Mouse (Mus musculus): ENCODE data around the gene Tex45. TPM values are rescaled to one million over a fixed set of nuclear protein-coding genes. Genes with fewer than 3 reads are reported as not detected.

The Tex45 gene
- not detected for polyA plus RNA-seq (2017; shearing (Covaris generic))

- ATAC-seq: no peak
Measured at GRCm38 (mm10) chr8:3470562-3470961, at the start of gene Tex45. Gene Tex45 (plus strand): TSS chr8:3470862.

GRCm38 (mm10) chr8:3421507-3421906 is 49.2 kb upstream of the Tex45 start:
- ATAC-seq: no peak

GRCm38 (mm10) chr8:3425217-3425616 is 45.4 kb upstream of the Tex45 start:
- no peak for ATAC-seq

DNA sequence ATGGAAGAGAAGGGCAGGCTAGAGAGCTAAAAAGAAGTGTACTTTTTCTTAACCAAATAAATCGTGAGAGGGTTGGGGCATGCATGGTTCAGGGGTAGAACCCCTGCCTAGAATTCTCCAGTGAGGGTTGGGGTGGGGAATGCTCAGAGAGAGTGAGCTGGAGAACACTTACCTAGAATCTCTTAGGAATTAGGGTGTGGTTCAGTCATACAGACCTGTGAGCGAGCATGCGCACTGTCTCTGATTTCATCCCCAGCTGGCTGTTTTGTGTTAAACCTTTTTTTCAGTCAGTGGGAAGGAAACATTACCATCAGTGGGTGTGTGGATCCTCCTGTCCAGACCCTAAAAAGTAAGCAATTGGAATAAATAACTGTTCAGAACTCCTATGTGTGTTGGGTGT is 44.5 kb upstream of the Tex45 start:
- no peak for ATAC-seq

GRCm38 (mm10) chr8:3428426-3428825 is 42.2 kb upstream of the Tex45 start:
- no peak for ATAC-seq

- no peak for ATAC-seq
Measured at GRCm38 (mm10) chr8:3429966-3430365, 40.7 kb upstream of the Tex45 start.

- no peak for ATAC-seq
Measured at GRCm38 (mm10) chr8:3431113-3431512, 39.5 kb upstream of the Tex45 start.

GRCm38 (mm10) chr8:3436492-3436891 is 34.2 kb upstream of the Tex45 start:
- no peak for ATAC-seq

DNA sequence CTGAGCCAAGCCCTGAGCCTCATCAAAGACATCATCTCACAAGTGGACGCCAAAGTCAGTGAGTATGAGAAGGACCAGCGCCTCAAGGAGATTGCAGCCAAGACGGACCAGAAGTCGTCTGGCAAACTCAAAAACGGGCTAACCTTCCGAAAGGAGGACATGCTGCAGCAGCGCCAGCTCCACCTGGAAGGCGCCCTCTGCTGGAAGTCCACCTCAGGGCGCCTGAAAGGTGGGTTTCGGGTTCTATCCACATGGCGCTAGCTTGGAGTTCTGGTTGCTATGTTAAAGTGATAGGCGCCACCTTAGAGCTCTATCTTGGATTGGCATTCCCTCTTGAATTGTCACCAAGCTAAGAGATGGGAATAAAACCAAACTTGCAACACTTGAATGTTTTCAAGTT is 31.2 kb upstream of the Tex45 start:
- no peak for ATAC-seq

DNA sequence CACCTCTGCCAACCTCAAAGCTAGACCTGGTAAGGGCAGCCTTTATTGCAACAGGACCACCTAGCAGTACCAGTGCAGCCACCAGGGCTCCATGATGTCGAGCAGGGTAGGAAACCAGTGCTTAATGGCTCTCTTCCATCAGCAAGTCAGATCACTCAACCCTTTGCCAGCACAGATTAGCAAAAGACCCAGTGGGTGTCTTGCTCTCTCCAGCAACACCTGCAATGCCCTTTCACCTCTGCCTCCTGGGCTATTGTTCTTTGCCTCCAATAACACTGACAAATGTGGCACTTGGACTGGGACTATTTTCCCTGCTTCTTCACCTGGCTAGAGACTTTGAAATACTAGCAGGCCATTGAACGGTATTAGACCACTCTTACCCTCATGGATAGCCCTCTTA is 21.4 kb upstream of the Tex45 start:
- no peak for ATAC-seq

- ATAC-seq: peak; percentile 68
Measured at GRCm38 (mm10) chr8:3450670-3451069, 20.0 kb upstream of the Tex45 start.

DNA sequence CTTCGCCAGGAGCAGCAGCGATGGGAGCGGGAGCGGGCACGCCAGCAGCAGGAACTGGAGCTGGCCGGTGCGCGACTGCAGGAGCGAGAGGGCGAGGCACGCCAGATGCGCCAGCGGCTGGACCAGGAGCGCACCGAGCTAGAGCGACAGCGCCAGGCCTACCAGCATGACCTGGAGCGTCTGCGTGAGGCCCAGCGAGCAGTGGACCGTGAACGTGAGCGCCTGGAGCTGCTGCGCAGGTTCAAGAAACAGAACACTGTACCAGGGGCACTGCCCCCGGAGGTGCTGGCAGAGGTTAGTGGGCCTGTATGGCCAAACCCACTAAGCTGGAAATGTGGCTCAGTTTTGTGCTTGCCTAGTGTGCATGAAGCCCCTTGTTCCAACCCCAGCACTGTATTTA is 18.7 kb upstream of the Tex45 start:
- ATAC-seq: no peak

GRCm38 (mm10) chr8:3463248-3463647 is 7.4 kb upstream of the Tex45 start:
- no peak for ATAC-seq

DNA sequence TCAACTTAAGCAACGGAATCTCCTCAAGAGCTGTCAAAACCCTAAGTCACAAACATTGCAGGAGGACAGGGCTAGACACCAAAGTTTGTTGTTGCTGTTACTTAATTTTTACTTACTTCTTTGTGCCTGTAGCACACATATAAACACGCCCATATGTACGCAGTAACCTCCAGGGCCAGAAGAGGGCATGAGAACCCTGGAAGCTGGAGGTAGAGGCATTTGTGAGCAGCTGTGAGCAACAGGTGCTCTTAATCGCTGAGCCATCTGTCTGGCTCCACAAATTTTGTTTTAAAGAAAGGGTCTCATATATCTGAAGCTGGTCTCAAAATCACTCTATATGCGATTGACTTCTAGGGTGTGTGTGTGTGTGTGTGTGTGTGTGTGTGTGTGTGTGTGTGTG is 6.4 kb upstream of the Tex45 start:
- no peak for ATAC-seq

DNA sequence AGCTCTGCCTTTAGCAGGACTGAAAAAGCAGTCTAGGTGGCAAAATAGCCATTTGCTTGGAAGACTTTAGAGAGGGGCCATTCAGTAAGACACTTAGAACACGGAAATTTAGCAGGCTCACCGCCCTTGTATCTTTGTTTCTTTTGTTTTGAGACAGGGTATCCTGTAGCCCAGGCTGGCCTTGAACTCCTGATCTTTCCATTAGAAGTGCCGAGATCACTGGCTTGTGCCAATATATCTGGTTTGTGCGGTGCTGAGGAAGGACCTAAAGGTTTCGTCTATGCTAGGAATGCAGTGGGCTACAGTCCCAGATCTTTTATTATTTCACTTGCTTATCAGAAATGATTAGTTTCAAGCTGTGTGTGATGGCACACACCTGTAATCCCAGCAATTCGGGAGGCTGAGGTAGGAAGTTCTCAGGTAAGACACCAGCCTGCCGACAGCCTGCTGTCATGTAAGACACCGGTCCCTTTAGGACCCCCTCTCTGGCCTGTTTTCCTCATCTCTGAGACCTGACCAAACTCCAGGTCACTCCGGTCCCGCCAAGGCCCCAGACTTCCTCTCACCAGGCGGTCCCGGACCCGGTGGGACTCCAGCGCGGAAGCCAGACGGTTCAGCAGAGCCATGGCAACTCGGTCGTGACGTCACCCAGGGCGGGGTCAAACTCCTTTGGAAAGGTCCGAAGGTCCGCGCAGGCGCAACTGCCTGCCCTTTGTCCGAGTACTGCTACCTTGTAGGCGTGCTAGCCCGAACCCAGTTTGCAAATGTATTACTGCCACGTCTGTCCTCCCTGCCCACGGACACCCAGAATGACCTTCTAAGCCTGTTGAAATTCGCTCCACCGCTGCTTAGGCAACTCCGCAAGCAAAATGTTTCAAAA is 3.4 kb upstream of the Tex45 start, which contains the start of gene Pex11g:
Pex11g (minus strand) TSS at position 675 of the 880 bp plus-strand sequence.
- peak; percentile 87 for ATAC-seq

GRCm38 (mm10) chr8:3467886-3468545 is 2.6 kb upstream of the Tex45 start:
- ATAC-seq: no peak

GRCm38 (mm10) chr8:3468838-3469237 is 1.8 kb upstream of the Tex45 start:
- ATAC-seq: no peak

DNA sequence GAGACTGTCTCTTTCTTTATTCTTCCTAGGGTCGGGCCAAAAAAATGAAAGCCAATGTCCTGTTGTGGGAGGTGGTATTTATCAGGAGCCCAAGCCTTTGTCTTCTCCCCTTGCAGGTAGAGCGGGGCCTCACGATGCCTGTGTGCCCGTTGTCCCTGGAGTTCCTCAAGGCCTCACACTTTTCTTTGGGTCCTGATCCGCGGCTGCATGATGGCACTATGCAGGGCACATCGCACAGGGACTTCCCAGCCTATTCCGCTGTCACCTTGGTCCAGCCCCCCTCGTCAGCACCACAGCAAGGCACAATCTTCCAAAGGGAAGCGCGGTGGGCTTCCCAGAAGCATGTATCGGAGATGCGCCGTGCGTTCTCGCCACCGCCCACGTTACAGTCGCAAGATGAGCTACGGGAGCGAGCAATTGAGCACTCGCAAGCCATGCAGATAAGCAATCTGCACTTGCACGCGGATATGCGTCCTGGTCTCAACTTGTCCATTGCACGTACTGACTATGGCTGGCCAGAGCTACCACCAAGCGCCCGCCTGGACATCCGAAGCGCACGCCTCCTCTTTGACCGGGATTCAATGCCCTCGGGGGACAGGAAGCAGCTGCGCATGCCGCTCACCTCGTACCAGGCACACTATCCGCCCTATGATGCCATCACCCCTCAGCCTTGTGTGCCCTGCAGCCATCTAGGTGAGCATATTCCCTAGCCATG is 5.2 kb downstream of the Tex45 start:
- peak; percentile 41 for ATAC-seq

DNA sequence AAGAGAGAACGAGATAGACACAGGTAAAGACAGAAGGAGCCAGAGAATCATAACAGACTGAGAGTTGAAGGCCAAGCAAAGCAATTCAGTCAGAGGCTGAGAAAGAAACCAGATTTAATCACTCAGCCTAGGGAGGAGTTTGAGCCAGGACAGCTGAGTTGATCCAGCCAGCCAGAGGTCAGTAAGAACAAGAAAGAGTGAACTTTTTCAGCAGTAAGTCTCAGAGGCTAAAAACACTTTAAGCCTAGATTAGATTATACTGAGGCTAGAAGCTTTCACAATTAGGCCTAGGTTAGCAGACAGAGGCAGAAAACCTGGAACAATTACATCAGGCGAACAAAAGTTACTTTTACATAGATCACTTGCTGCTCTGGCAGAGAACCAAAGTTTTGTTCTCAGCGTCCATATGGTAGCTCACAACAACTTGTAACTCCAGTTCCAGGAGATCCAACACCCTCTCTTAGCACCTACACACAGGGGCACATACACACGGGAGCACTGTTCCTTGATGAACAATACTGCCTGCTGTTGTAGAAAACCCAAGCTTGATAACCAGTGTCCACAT is 9.6 kb downstream of the Tex45 start:
- no peak for ATAC-seq

DNA sequence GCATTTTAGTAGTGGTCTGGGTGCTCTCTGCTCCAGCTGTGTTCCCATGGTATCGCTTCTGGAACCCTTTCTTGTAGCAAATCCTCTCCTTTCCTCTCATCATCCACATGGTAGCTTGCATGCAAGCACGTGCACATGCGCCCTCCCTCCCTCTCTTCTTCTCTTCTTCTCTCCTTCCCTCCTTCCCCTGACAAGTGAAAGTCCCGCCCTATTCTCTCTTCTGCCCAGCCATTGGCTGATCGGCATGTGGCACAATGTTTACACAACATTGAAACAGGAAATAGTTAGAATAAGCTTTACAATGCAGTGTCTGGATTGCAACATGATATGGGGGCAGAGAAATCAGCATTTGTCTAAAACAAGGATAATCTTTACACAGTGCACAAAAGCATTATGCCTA is 10.9 kb downstream of the Tex45 start:
- ATAC-seq: no peak

DNA sequence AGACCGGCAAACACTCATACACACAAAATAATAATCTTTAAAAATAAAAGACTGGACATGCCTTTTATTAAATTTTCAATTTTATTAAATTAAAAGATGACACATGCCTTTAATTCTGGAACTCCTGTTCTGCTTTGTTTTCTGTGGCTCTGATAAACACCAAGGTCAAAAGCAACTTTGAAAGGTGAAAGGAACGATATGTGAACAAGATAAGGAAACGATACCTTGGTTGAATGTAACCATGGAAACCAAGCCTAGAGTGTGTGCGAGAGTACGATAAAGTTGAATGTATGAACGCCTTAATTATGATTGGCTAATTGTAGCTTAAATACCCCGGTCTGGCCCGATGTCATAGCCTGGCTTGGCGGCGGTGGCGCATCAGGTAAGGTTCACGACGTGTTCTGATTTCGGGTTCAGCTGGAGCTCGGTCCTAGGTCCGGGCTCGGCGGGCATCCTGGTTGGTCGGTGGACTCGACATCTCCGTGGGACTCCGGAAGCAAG is 11.6 kb downstream of the Tex45 start:
- ATAC-seq: no peak

DNA sequence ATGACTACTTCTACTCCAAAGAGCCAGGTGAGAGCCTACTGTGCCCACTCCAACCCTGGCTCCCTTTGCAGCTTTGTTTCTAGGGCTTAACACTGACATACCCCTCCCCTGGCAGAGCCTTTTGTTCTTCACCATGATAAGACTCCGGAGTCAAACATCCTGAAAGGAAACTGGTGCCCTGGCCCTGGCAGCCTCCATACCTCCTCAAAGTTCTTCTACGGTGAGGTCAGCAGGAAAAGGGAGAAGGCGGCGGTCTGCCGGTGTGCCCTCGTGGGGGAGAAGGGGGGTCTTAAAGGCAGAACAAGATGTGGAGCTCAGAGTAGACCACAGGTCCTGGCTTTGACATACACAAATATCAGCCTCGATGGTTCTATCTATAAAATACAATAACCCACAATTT is 12.9 kb downstream of the Tex45 start:
- ATAC-seq: no peak

DNA sequence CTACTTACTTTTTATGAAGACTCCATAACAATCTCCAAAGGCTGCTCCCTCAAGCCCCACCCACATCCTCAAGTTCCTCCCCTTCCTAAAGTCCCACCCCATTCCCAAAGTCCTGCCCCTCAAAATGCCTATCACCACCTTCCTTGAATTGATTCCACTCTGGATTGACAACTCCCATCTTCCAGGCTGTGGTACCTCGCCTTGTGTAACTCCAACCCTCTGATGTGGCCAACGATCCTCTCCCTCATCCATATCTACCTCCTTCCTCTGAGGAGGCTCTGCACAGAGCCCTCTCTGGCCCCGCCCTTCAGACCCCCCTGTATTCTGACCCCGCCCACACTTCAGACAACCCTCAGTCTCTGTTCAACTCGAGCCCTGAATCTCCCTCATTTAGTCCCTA is 14.5 kb downstream of the Tex45 start:
- ATAC-seq: no peak
